Mouse (Mus musculus) brain, embryonic 14.5 days (tissue): ENCODE measurements around the gene Bfar.
"Not testable (repeated sequence)": the region's sequence is repeated elsewhere in the genome, so short reads cannot be mapped to it uniquely, and the experiment has no call there.

Experiments
- CTCF ChIP-seq: fragments of 200-500 bp; IDR thresholded peaks from 2 replicates; pipeline ENCODE4 v1.5.1; 2012; ENCODE audit warnings: inconsistent platforms, mild to moderate bottlenecking, moderate library complexity, borderline replicate concordance; ENCODE audit not compliant: insufficient read depth, insufficient read length; ENCODE audit errors: extremely low read depth
- POLR2A ChIP-seq: fragments of 200-500 bp; IDR thresholded peaks from 2 replicates; pipeline ENCODE4 v1.6.1; 2012; ENCODE audit warnings: mild to moderate bottlenecking, inconsistent platforms, borderline replicate concordance; ENCODE audit not compliant: poor library complexity, insufficient read depth, insufficient read length, severe bottlenecking; ENCODE audit errors: extremely low read depth

DNA sequence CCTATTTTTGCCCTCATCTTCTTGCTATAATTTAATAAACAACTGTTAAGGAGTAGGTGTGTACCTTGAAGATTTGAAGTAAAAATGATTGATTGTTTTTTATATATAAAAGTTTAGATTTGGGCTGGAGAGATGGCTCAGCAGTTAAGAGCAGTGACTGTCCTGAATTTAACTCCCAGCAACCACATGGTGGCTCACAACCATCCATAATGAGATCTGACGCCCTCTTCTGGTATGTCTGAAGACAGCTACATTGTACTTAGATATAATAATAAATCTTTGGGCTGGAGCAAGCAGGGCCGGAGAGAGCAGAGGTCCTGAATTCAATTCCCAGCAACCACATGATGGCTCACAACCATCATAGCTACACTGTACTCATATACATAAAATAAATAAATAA is 33.5 kb upstream of the Bfar start:
- not testable (repeated sequence) for TF ChIP-seq CTCF, POLR2A
